ENCODE assay signal across 15 mouse cellular contexts in genomic region chr5:124996816-124997215, GRCm38 (mm10). TPM values are rescaled to one million over a fixed set of nuclear protein-coding genes. Genes with fewer than 3 reads are reported as not detected.
A peak's percentile ranks its signal among the peaks of the same experiment; 100 is the strongest.
DNase-seq lines count a peak whose midpoint lies in the region; ATAC-seq and TF ChIP-seq lines count a peak whose summit lies in the region.
"Had no signal": no experiment of that assay in that cellular context is flagged by ENCODE, and none has a peak within 500 bp of the region (broad histone marks: within the 10 kb centered on the region; RNA-seq: fewer than 3 reads in every experiment).

No protein-coding gene starts in this region.

- H3K36me3 ChIP-seq in limb, embryonic 14.5 days (ENCODE audit: control insufficient read depth, insufficient read depth, low read length), result no peaks in the 10 kb centered on the region
- H3K36me3 ChIP-seq in midbrain, embryonic 10.5 days, result no peaks in the 10 kb centered on the region
- H3K36me3 ChIP-seq: midbrain, embryonic 12.5 days; neural tube, embryonic 12.5 days had no signal

- WGBS in limb, embryonic 14.5 days, result 62% methylated on average over 6 of the region's 6 CpGs
- 73% methylated on average over 6 of the region's 6 CpGs for WGBS in midbrain, embryonic 10.5 days

- H3K9ac ChIP-seq in limb, embryonic 14.5 days (ENCODE audit: low read depth, low read length, severe bottlenecking), result no peak overlapping the region
- H3K9ac ChIP-seq: liver, embryonic 14.5 days; midbrain, embryonic 12.5 days; neural tube, embryonic 12.5 days had no signal

- TF ChIP-seq POLR2A in limb, embryonic 14.5 days (IDR thresholded peaks at IDR 0.05; ENCODE audit: borderline replicate concordance, extremely low read depth, insufficient read depth, insufficient read length), result no peak

- no peak overlapping the region for H3K4me2 ChIP-seq in limb, embryonic 14.5 days (replicated peaks; ENCODE audit: low read depth, low read length, severe bottlenecking)
- H3K4me2 ChIP-seq: midbrain, embryonic 12.5 days; neural tube, embryonic 12.5 days had no signal

- intact Hi-C loops in left cerebral cortex, postnatal 4 days (cut with DNase I), result no loop called here
- intact Hi-C loops in heart, postnatal 36 days (cut with DNase I), result no loop called here

- TF ChIP-seq CTCF in layer of hippocampus, adult 2 months (conservative IDR thresholded peaks at IDR 0.05), result no peak

- ATAC-seq in limb, embryonic 14.5 days (ENCODE audit: low FRiP score, low read depth), result no peak
- ATAC-seq: hindbrain, embryonic 16.5 days had no signal

- peak overlapping the region; percentile 28; the same call in 1 of the 2 replicates for H3K27ac ChIP-seq in layer of hippocampus, adult 2 months
- H3K27ac ChIP-seq in limb, embryonic 14.5 days (replicated peaks; ENCODE audit: low read depth, low read length), result peak overlapping the region; percentile 35; the same call in 1 of the 2 replicates
- no peak overlapping the region for H3K27ac ChIP-seq in midbrain, embryonic 10.5 days (replicated peaks)
- H3K27ac ChIP-seq: liver, embryonic 14.5 days; midbrain, embryonic 12.5 days; neural tube, embryonic 12.5 days had no signal

- H3K9me3 ChIP-seq in limb, embryonic 14.5 days (ENCODE audit: control insufficient read depth, low read length), result no peaks in the 10 kb centered on the region
- H3K9me3 ChIP-seq in midbrain, embryonic 10.5 days (replicated peaks), result no peaks in the 10 kb centered on the region; the same call in 1 of the 2 replicates
- H3K9me3 ChIP-seq: midbrain, embryonic 12.5 days; neural tube, embryonic 12.5 days had no signal

- H3K4me3 ChIP-seq in layer of hippocampus, adult 2 months, result no peak overlapping the region
- no peak overlapping the region for H3K4me3 ChIP-seq in limb, embryonic 14.5 days (replicated peaks; ENCODE audit: low read length)
- H3K4me3 ChIP-seq in midbrain, embryonic 10.5 days, result no peak overlapping the region
- H3K4me3 ChIP-seq: erythroblast, embryonic 14.5 days; midbrain, embryonic 12.5 days; neural tube, embryonic 12.5 days had no signal

- H3K4me1 ChIP-seq in limb, embryonic 14.5 days (ENCODE audit: control insufficient read depth, insufficient read depth, low read length), result peaks cover 24% of the 10 kb centered on the region
- H3K4me1 ChIP-seq in midbrain, embryonic 10.5 days, result peaks cover 31% of the 10 kb centered on the region
- H3K4me1 ChIP-seq: midbrain, embryonic 12.5 days had no signal

- H3K27me3 ChIP-seq in limb, embryonic 14.5 days (ENCODE audit: control insufficient read depth, insufficient read depth, low read length), result no peaks in the 10 kb centered on the region
- H3K27me3 ChIP-seq in midbrain, embryonic 10.5 days (ENCODE audit: low read depth, poor library complexity, severe bottlenecking), result peaks cover 5% of the 10 kb centered on the region
- H3K27me3 ChIP-seq: neural tube, embryonic 12.5 days had no signal

- peak; percentile 76 to 87 for DNase-seq in left cerebral cortex, adult 18-20 months (ENCODE audit: low spot score in 2 of 2)
- no peak for DNase-seq in left cerebral cortex, postnatal 4 days
- peak; percentile 57 to 73 for DNase-seq in layer of hippocampus, adult 2 months (ENCODE audit: low spot score in 2 of 2)
- no peak for DNase-seq in limb, embryonic 14.5 days (ENCODE audit: low spot score)
- peak; percentile 12 for DNase-seq in right cerebral cortex, postnatal 4 days
- no peak for DNase-seq in heart, postnatal 36 days
- DNase-seq in midbrain, embryonic 10.5 days (ENCODE audit: low spot score), result no peak
- DNase-seq: cerebellum, adult 11-12 months; embryo, embryonic 11 days had no signal

RNA-seq across cellular contexts. Expression of gene Rflna, which starts 6.2 kb away (rescaled TPM):
- 1 to 10 TPM in 1 of 2 experiments, under 1 TPM in 1; 0.68 to 1.0 TPM for total RNA-seq in left cerebral cortex, adult 18-20 months (2021)
- total RNA-seq in left cerebral cortex, postnatal 4 days (2021), result 1 to 10 TPM; 2.0 to 2.1 TPM
- total RNA-seq in layer of hippocampus, adult 2 months (2021), result under 1 TPM; 0.44 to 0.83 TPM
- 107 and 154 TPM in 2 replicates for polyA plus RNA-seq in limb, embryonic 14.5 days (2012; rRNA removed)
- polyA plus RNA-seq in limb, embryonic 14.5 days (2014; fragmentation: Nextera tagmentation; extraction: Ambion mirVana), result 47.4 and 55.8 TPM in 2 replicates
- under 1 TPM in 1 of 2 experiments, not detected in 1; 0.47 TPM for total RNA-seq in heart, postnatal 36 days (2021)
- 6.8 TPM in 2 replicates for polyA plus RNA-seq in midbrain, embryonic 10.5 days (2016; fragmentation: Nextera tagmentation; extraction: Ambion mirVana)
- total RNA-seq: gastrocnemius, adult 18-20 months had no signal
- polyA plus RNA-seq: erythroblast, embryonic 14.5 days had no signal

Comparison
In these comparisons a context has a peak if more than half of its experiments do, and no peak if none do; other contexts are left out.
1. DNase-seq: peak in left cerebral cortex, adult 18-20 months (2 of 2), layer of hippocampus, adult 2 months (2 of 2) and right cerebral cortex, postnatal 4 days (single experiment); none in left cerebral cortex, postnatal 4 days (single experiment), limb, embryonic 14.5 days (single experiment), heart, postnatal 36 days (0 of 2) and midbrain, embryonic 10.5 days (single experiment).